Mouse (Mus musculus) myocyte (in vitro differentiated cells): ENCODE measurements around the gene Cdc42ep1. TPM values are rescaled to one million over a fixed set of nuclear protein-coding genes. Genes with fewer than 3 reads are reported as not detected.
A peak's percentile ranks its signal among the peaks of the same experiment; 100 is the strongest.
"Not testable (repeated sequence)": the region's sequence is repeated elsewhere in the genome, so short reads cannot be mapped to it uniquely, and the experiment has no call there.

Source experiments
- H3K27me3 ChIP-seq: one replicate; pipeline ENCODE4 v1.6.1; 2011; ENCODE audit not compliant: control insufficient read depth, insufficient read depth, insufficient read length
- H3K36me3 ChIP-seq: one replicate; pipeline ENCODE4 v1.6.1; 2011; ENCODE audit not compliant: control insufficient read depth, insufficient read depth
- H3K4me2 ChIP-seq: one replicate; pipeline ENCODE4 v1.6.1; 2011; ENCODE audit warnings: low read depth, control low read depth
- H3K4me3 ChIP-seq: one replicate; pipeline ENCODE4 v1.5.1; 2011; ENCODE audit warnings: mild to moderate bottlenecking, control low read depth, moderate library complexity
- H3K79me2 ChIP-seq: one replicate; pipeline ENCODE4 v1.6.1; 2011; ENCODE audit not compliant: control insufficient read depth, insufficient read depth
- H3ac ChIP-seq: one replicate; pipeline ENCODE4 v1.6.1; 2011; ENCODE audit not compliant: control insufficient read depth, insufficient read length
- CEBPB ChIP-seq: IDR thresholded peaks from 2 replicates; pipeline ENCODE4 v1.6.1; 2011; ENCODE audit warnings: mild to moderate bottlenecking, moderate library complexity; ENCODE audit not compliant: poor library complexity, insufficient read depth, severe bottlenecking
- E2F4 ChIP-seq: IDR thresholded peaks from one replicate; pipeline ENCODE4 v1.6.1; 2011; ENCODE audit warnings: mild to moderate bottlenecking, control low read depth, moderate library complexity; ENCODE audit not compliant: insufficient read depth
- MAX ChIP-seq: IDR thresholded peaks from one replicate; pipeline ENCODE4 v1.6.1; 2011; ENCODE audit warnings: low read depth, mild to moderate bottlenecking, control low read depth
- MYOD1 ChIP-seq, 3 experiments: IDR thresholded peaks; one replicate each; pipeline ENCODE4 v1.6.1; 2011; ENCODE audit warnings: control low read depth in 2 of 3, low read depth in 2 of 3, mild to moderate bottlenecking in 2 of 3, moderate library complexity in 1 of 3; ENCODE audit not compliant: insufficient read length in 2 of 3, control insufficient read depth in 1 of 3
- MYOG ChIP-seq, 3 experiments: IDR thresholded peaks; one replicate each; pipeline ENCODE4 v1.6.1; 2011; ENCODE audit warnings: control low read depth in 2 of 3, low read depth in 2 of 3, mild to moderate bottlenecking in 2 of 3; ENCODE audit not compliant: insufficient read length in 2 of 3, control insufficient read depth in 1 of 3, insufficient read depth in 1 of 3
- POLR2A ChIP-seq: IDR thresholded peaks from one replicate; pipeline ENCODE4 v1.6.1; 2011; ENCODE audit warnings: low read depth, mild to moderate bottlenecking, control low read depth, moderate library complexity; ENCODE audit not compliant: insufficient read length
- POLR2AphosphoS2 ChIP-seq: IDR thresholded peaks from one replicate; pipeline ENCODE4 v1.6.1; 2011; ENCODE audit warnings: low read depth, control low read depth; ENCODE audit not compliant: insufficient read length
- REST ChIP-seq: IDR thresholded peaks from one replicate; pipeline ENCODE4 v1.6.1; 2011; ENCODE audit warnings: mild to moderate bottlenecking, control low read depth, moderate library complexity; ENCODE audit not compliant: insufficient read depth, insufficient read length
- SRF ChIP-seq: IDR thresholded peaks from one replicate; pipeline ENCODE4 v1.6.1; 2011; ENCODE audit warnings: low read depth; ENCODE audit not compliant: control insufficient read depth, insufficient read length
- TCF12 ChIP-seq: IDR thresholded peaks from one replicate; pipeline ENCODE4 v1.6.1; 2011; ENCODE audit warnings: mild to moderate bottlenecking, control low read depth; ENCODE audit not compliant: poor library complexity, insufficient read depth, severe bottlenecking
- TCF3 ChIP-seq: IDR thresholded peaks from one replicate; pipeline ENCODE4 v1.6.1; 2011; ENCODE audit warnings: low read depth, control low read depth; ENCODE audit not compliant: insufficient read length
- USF1 ChIP-seq: IDR thresholded peaks from one replicate; pipeline ENCODE4 v1.6.1; 2011; ENCODE audit warnings: low read depth, mild to moderate bottlenecking, control low read depth, moderate library complexity
- polyA plus RNA-seq: library from polyadenylated mRNA; unstranded; fragments of >200 nt; fragmentation: generic; extraction: Trizol; gene quantifications from one replicate; pipeline ENCODE4 v1.2.1, GENCODE M21; 2012; ENCODE audit warnings: missing spikeins

The Cdc42ep1 gene
- polyA plus RNA-seq, 1 experiment, result 76.0 TPM

DNA sequence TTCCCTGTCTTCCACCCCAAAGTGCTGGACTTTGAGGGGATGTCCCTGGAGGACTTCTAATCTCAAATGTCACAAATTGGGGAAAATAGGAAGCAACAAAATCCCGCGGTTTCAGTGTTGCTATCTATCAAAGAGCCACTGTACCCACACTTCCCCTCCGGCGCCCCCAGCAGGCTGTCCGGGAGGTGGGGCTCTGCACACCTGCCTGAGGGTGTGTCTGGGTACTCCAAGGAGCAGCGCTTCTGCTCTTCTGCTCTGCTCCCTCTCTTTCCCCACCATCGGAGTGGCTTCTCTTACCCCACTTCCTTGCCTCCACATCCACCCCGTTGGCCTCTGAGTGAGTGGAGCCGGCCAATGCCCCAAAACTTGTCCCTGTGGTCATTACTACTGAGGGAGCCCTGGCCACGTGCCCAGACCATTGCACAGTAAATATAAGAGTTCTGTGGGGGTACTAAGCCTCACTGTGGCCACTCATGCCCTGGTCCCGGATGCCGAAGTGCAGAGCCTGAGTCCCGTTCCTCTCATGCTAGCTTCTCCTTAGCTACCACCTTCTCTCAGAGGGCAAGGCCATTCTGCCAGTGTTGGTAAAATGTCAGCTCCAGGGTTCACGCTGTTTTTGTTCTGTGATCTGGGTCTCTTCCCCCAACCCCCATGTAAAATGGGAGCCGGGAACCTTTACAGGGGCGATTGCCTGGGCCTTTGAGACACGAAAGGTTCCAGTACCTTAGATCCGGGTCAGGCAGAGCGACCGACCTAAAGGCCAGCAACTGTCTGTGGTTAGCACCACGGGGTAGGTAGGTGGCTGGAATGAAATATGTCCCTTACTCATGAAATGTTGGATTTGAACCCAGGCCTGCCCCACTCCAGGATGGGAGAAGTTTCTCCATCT lies 1.4 kb downstream of the Cdc42ep1 start:
- no peaks in the 10 kb centered on the region for H3K27me3 ChIP-seq
- peak overlapping the region; percentile 64 for H3K4me3 ChIP-seq
- peak overlapping the region; percentile 87 for H3ac ChIP-seq
- peaks cover 26% of the 10 kb centered on the region for H3K36me3 ChIP-seq
- H3K79me2 ChIP-seq, result peaks cover 60% of the 10 kb centered on the region
- TF ChIP-seq SRF (no peak), POLR2AphosphoS2 (peak; percentile 13), POLR2A (peak; percentile 18), MYOD1 (IDR thresholded peaks at IDR 0.05; ENCODE audit: control insufficient read depth in 1 of 3, insufficient read length in 2 of 3, low read depth in 2 of 3) (peak in 1 of 3 experiments; percentile 68), TCF12 (no peak), REST (no peak), E2F4 (no peak), TCF3 (no peak), CEBPB (no peak), USF1 (peak; percentile 17), MAX (no peak), MYOG (IDR thresholded peaks at IDR 0.05; ENCODE audit: control insufficient read depth in 1 of 3, insufficient read depth in 1 of 3, insufficient read length in 2 of 3, low read depth in 2 of 3) (peak in 2 of 3 experiments; percentile 42 to 81)
- H3K4me2 ChIP-seq, result peak overlapping the region; percentile 91

DNA sequence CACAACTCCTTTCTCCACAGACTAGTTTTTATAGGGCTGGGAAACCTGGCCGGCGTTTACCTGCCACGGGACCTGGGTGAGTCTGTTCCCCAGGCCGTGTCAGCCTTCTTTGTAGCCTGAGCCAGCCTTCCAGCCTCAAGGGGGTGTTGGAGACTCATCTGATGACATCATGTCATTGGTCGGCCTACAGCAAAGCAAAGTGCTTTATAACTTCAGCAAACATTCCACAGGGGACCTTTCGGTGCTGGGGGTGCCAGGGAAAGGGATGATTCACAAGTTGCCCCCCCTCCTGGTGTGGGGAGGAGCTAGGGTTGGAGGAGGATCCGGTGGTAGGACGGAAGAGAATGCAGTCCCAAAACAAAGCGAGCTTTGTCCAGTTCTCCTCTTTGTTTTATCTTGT lies 2.4 kb downstream of the Cdc42ep1 start:
- Histone ChIP-seq H3K4me3 (peak overlapping the region; percentile 64), H3K27me3 (no peaks in the 10 kb centered on the region), H3ac (no peak overlapping the region), H3K4me2 (peak overlapping the region; percentile 91), H3K79me2 (peaks cover 67% of the 10 kb centered on the region), H3K36me3 (peaks cover 32% of the 10 kb centered on the region)
- TF ChIP-seq CEBPB (0 out of 2 replicates have a peak, but pooled peaks have one; percentile 8), SRF (no peak), POLR2A (peak; percentile 60), POLR2AphosphoS2 (peak; percentile 62)

DNA sequence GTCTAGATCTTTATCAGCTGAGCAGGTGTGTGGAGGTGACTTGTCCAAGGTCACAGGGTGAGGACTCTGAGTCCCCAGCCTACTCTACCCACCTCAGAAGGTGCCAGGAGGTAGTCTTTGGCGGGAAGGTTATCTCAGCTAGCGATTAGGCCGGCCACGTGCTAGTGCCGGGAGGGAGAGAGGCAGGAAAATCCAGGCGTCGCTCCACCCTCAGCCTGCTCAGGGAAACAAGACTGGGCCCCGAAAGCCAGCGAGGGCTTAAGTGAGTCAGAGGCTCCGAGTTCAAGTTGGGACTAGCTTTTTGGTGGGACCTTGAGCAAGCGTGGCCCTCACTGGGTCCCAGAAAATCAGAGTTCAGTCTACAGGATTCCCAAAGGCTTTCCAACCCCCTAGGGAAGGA lies 2.9 kb downstream of the Cdc42ep1 start:
- Histone ChIP-seq H3K4me2 (peak overlapping the region; percentile 91), H3K79me2 (peaks cover 67% of the 10 kb centered on the region), H3K36me3 (peaks cover 32% of the 10 kb centered on the region), H3K4me3 (peak overlapping the region; percentile 64), H3ac (no peak overlapping the region), H3K27me3 (no peaks in the 10 kb centered on the region)
- TF ChIP-seq MAX (peak; percentile 90), USF1 (peak; percentile 35), MYOG (IDR thresholded peaks at IDR 0.05; ENCODE audit: control insufficient read depth in 1 of 3, insufficient read depth in 1 of 3, insufficient read length in 2 of 3, low read depth in 2 of 3) (no peak)

DNA sequence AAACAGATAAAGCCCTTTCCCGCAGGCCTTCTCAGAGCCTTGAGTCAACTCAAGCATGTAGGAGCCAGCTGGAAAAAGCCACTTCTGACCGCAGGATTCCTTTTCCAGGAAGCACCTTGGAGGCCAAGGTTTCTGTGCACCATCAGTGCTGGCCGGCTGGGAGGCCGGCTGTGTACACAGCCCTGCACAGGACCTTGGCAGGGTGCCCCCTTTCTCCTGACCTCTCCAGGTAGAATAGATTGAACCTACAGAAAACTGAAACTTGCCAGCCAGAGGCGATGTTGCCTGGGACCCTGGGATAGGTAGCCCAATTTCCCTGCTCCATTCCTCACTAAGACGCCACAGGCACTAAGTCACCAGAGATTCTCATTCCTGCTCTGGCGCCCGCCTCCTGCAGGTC lies 3.4 kb downstream of the Cdc42ep1 start:
- TF ChIP-seq E2F4 (no peak), CEBPB (no peak), POLR2A (no peak), SRF (no peak), USF1 (no peak), POLR2AphosphoS2 (peak; percentile 8), REST (no peak), TCF12 (no peak), MYOG (IDR thresholded peaks at IDR 0.05; ENCODE audit: control insufficient read depth in 1 of 3, insufficient read depth in 1 of 3, insufficient read length in 2 of 3, low read depth in 2 of 3) (peak in 1 of 3 experiments; percentile 67)
- Histone ChIP-seq H3K36me3 (peaks cover 32% of the 10 kb centered on the region), H3K4me2 (peak overlapping the region; percentile 91), H3K27me3 (no peaks in the 10 kb centered on the region), H3K4me3 (peak overlapping the region; percentile 64), H3ac (no peak overlapping the region), H3K79me2 (peaks cover 67% of the 10 kb centered on the region)

DNA sequence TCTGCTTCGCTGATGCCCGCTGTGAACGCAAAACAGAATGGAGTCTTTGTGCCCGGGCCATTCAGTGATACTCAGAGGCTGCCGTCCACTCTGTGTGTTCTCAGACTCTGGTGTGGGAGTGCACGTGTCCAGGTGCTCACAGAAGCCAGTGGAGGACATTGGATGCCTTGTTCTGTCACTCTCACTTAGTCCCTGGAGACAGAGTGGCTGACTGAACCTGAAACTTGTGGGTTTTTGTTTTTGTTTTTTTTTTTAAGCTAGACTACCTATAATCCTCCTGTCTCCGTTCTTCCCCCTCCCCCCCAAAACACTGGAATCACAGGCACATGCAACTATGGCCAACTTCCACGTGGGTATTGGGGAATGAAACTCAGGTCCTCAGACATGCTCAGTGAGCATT lies 3.9 kb downstream of the Cdc42ep1 start:
- peaks cover 67% of the 10 kb centered on the region for H3K79me2 ChIP-seq
- no peaks in the 10 kb centered on the region for H3K27me3 ChIP-seq
- H3K4me3 ChIP-seq, result peak overlapping the region; percentile 64
- peaks cover 32% of the 10 kb centered on the region for H3K36me3 ChIP-seq
- no peak overlapping the region for H3ac ChIP-seq
- H3K4me2 ChIP-seq, result peak overlapping the region; percentile 91
- TF ChIP-seq REST (no peak), TCF3 (no peak), USF1 (no peak), POLR2AphosphoS2 (peak; percentile 6)

DNA sequence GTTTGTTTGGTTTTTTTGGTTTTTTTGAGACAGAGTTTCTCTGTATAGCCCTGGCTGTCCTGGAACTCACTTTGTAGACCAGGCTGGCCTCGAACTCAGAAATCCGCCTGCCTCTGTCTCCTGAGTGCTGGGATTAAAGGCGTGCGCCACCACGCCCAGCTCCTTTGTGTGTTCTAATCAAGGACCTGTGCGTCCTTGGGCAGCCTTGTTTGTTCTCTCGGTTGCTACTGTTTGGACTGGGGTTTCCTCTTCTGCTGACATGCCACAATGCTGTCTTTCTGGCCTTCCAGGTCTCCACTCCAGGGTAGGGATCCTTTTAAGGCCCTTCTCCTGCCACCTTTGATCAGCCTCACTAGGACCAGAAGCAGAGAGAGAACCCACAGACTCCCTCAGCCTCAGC lies 4.4 kb downstream of the Cdc42ep1 start:
- H3K36me3 ChIP-seq, result peaks cover 32% of the 10 kb centered on the region
- not testable (repeated sequence) for H3K27me3 ChIP-seq, H3ac ChIP-seq, H3K4me2 ChIP-seq
- peak overlapping the region; percentile 64 for H3K4me3 ChIP-seq
- peaks cover 67% of the 10 kb centered on the region for H3K79me2 ChIP-seq
